Mouse (Mus musculus) embryonic fibroblast, embryonic 13.5 days (primary cell): ENCODE results near the gene Crebl2.

Experiments
- CTCF ChIP-seq: IDR thresholded peaks from 2 replicates; pipeline ENCODE4 v1.5.1; 2011; ENCODE audit warnings: mild to moderate bottlenecking, control low read depth, low read length, moderate library complexity, borderline replicate concordance; ENCODE audit not compliant: insufficient read depth
- POLR2A ChIP-seq: IDR thresholded peaks from 2 replicates; pipeline ENCODE4 v1.6.1; 2011; ENCODE audit warnings: low read depth, mild to moderate bottlenecking, control low read depth, low read length, moderate library complexity

DNA sequence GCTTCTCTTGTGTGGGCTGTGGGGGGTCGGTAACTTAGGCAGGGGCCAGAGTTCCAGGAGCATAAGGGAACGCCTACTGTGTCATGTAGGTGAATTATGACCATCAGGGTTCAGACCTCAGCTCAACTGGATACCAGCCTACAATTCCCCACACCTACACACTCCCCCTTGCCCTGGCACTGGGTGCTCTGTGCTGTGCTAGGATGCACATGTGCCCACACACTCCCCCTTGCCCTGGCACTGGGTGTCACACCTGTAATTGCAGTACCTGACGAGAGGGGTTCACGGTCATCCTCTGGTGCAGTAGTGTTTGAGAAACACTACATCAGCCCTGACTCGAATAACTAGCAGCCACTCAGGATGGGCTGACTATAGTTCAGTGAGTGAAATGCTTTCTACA lies 24.8 kb downstream of the Crebl2 start:
- TF ChIP-seq POLR2A (no peak), CTCF (no peak)
